Mouse (Mus musculus): ENCODE measurements around the gene Henmt1. TPM values are rescaled to one million over a fixed set of nuclear protein-coding genes. Genes with fewer than 3 reads are reported as not detected.
A peak's percentile ranks its signal among the peaks of the same experiment; 100 is the strongest.

The Henmt1 gene
- polyA plus RNA-seq, 1 experiment from 2014 or later = 1.8 TPM

GRCm38 (mm10) chr3:108940001-108940633 is 444 bp downstream of the Henmt1 start, which contains the start of gene Gm9857:
Gene Gm9857 (minus strand): TSS chr3:108940445.
- H3K4me3 ChIP-seq = peak within 1 kb of the TSS; percentile 41
- peak; percentile 85 for ATAC-seq (ENCODE audit: insufficient number of reproducible peaks, insufficient read depth, low FRiP score, low TSS enrichment, low read depth)
- no peaks in the 10 kb centered on the region for H3K36me3 ChIP-seq
- H3K27ac ChIP-seq = no peak within 1 kb of the TSS
- H3K27me3 ChIP-seq = no peaks in the 10 kb centered on the region
- H3K4me2 ChIP-seq = peak within 1 kb of the TSS; percentile 61
- 0 out of 2 replicates have a peak, but pooled peaks cover 3% of the 10 kb centered on the region for H3K4me1 ChIP-seq
- H3K9ac ChIP-seq = peak within 1 kb of the TSS; percentile 55
- WGBS = 54% methylated on average over 49 of the region's 59 CpGs
- no peaks in the 10 kb centered on the region for H3K9me3 ChIP-seq

- Histone ChIP-seq H3K27me3 (no peaks in the 10 kb centered on the region), H3K4me1 (0 out of 2 replicates have a peak, but pooled peaks cover 3% of the 10 kb centered on the region), H3K9me3 (no peaks in the 10 kb centered on the region), H3K9ac (no peak overlapping the region), H3K27ac (no peak overlapping the region), H3K36me3 (no peaks in the 10 kb centered on the region), H3K4me3 (no peak overlapping the region), H3K4me2 (no peak overlapping the region)
- WGBS = 87% methylated on average over 10 of the region's 10 CpGs
- ATAC-seq (ENCODE audit: insufficient number of reproducible peaks, insufficient read depth, low FRiP score, low TSS enrichment, low read depth) = no peak
These were observed 1.3 kb downstream of the Henmt1 start for GRCm38 (mm10) chr3:108940996-108941395.

- Histone ChIP-seq H3K4me2 (no peak overlapping the region), H3K36me3 (no peaks in the 10 kb centered on the region), H3K9ac (no peak overlapping the region), H3K4me3 (no peak overlapping the region), H3K4me1 (0 out of 2 replicates have a peak, but pooled peaks cover 4% of the 10 kb centered on the region), H3K27ac (no peak overlapping the region), H3K9me3 (no peaks in the 10 kb centered on the region), H3K27me3 (no peaks in the 10 kb centered on the region)
- no peak for ATAC-seq (ENCODE audit: insufficient number of reproducible peaks, insufficient read depth, low FRiP score, low TSS enrichment, low read depth)
These were observed 18.3 kb downstream of the Henmt1 start for GRCm38 (mm10) chr3:108957976-108958375.

GRCm38 (mm10) chr3:108959680-108960295 is 20.1 kb downstream of the Henmt1 start:
- Histone ChIP-seq H3K27me3 (no peaks in the 10 kb centered on the region), H3K4me1 (0 out of 2 replicates have a peak, but pooled peaks cover 4% of the 10 kb centered on the region), H3K4me2 (no peak overlapping the region), H3K36me3 (no peaks in the 10 kb centered on the region), H3K9ac (no peak overlapping the region), H3K9me3 (no peaks in the 10 kb centered on the region), H3K4me3 (no peak overlapping the region), H3K27ac (no peak overlapping the region)
- no peak for ATAC-seq (ENCODE audit: insufficient number of reproducible peaks, insufficient read depth, low FRiP score, low TSS enrichment, low read depth)
- WGBS = 75% methylated on average over 13 of the region's 13 CpGs

- H3K9me3 ChIP-seq = no peaks in the 10 kb centered on the region
- 0 out of 2 replicates have a peak, but pooled peaks cover 4% of the 10 kb centered on the region for H3K4me1 ChIP-seq
- no peak overlapping the region for H3K27ac ChIP-seq
- H3K9ac ChIP-seq = no peak overlapping the region
- no peak for ATAC-seq (ENCODE audit: insufficient number of reproducible peaks, insufficient read depth, low FRiP score, low TSS enrichment, low read depth)
- WGBS = 52% methylated on average over 7 of the region's 7 CpGs
- no peak overlapping the region for H3K4me2 ChIP-seq
- H3K36me3 ChIP-seq = no peaks in the 10 kb centered on the region
- H3K27me3 ChIP-seq = no peaks in the 10 kb centered on the region
- no peak overlapping the region for H3K4me3 ChIP-seq
These were observed 21.6 kb downstream of the Henmt1 start for GRCm38 (mm10) chr3:108961226-108961625.

GRCm38 (mm10) chr3:108961655-108962054 is 22.0 kb downstream of the Henmt1 start:
- Histone ChIP-seq H3K9me3 (no peaks in the 10 kb centered on the region), H3K4me3 (no peak overlapping the region), H3K4me2 (no peak overlapping the region), H3K27me3 (no peaks in the 10 kb centered on the region), H3K9ac (no peak overlapping the region), H3K36me3 (no peaks in the 10 kb centered on the region), H3K27ac (no peak overlapping the region), H3K4me1 (0 out of 2 replicates have a peak, but pooled peaks cover 4% of the 10 kb centered on the region)
- no peak for ATAC-seq (ENCODE audit: insufficient number of reproducible peaks, insufficient read depth, low FRiP score, low TSS enrichment, low read depth)
- 52% methylated on average over 6 of the region's 6 CpGs for WGBS

- Histone ChIP-seq H3K9ac (no peak overlapping the region), H3K4me1 (0 out of 2 replicates have a peak, but pooled peaks cover 4% of the 10 kb centered on the region), H3K27ac (no peak overlapping the region), H3K27me3 (no peaks in the 10 kb centered on the region), H3K36me3 (no peaks in the 10 kb centered on the region), H3K4me2 (no peak overlapping the region), H3K4me3 (no peak overlapping the region), H3K9me3 (no peaks in the 10 kb centered on the region)
- no peak for ATAC-seq (ENCODE audit: insufficient number of reproducible peaks, insufficient read depth, low FRiP score, low TSS enrichment, low read depth)
- 81% methylated on average over 3 of the region's 3 CpGs for WGBS
These were observed 23.6 kb downstream of the Henmt1 start for GRCm38 (mm10) chr3:108963278-108963677.

GRCm38 (mm10) chr3:108963776-108964175 is 24.1 kb downstream of the Henmt1 start:
- WGBS = 79% methylated on average over 3 of the region's 3 CpGs
- H3K27me3 ChIP-seq = no peaks in the 10 kb centered on the region
- H3K4me3 ChIP-seq = no peak overlapping the region
- H3K27ac ChIP-seq = no peak overlapping the region
- H3K9ac ChIP-seq = no peak overlapping the region
- ATAC-seq (ENCODE audit: insufficient number of reproducible peaks, insufficient read depth, low FRiP score, low TSS enrichment, low read depth) = no peak
- H3K36me3 ChIP-seq = no peaks in the 10 kb centered on the region
- no peaks in the 10 kb centered on the region for H3K9me3 ChIP-seq
- H3K4me1 ChIP-seq = 0 out of 2 replicates have a peak, but pooled peaks cover 4% of the 10 kb centered on the region
- H3K4me2 ChIP-seq = no peak overlapping the region

- Histone ChIP-seq H3K4me1 (0 out of 2 replicates have a peak, but pooled peaks cover 4% of the 10 kb centered on the region), H3K27ac (no peak overlapping the region), H3K4me2 (no peak overlapping the region), H3K4me3 (no peak overlapping the region), H3K9ac (no peak overlapping the region), H3K9me3 (no peaks in the 10 kb centered on the region), H3K36me3 (no peaks in the 10 kb centered on the region), H3K27me3 (no peaks in the 10 kb centered on the region)
- WGBS = 76% methylated on average over 7 of the region's 7 CpGs
- ATAC-seq (ENCODE audit: insufficient number of reproducible peaks, insufficient read depth, low FRiP score, low TSS enrichment, low read depth) = no peak
These were observed 24.8 kb downstream of the Henmt1 start for GRCm38 (mm10) chr3:108964361-108965044.

GRCm38 (mm10) chr3:108966051-108966450 is 26.4 kb downstream of the Henmt1 start:
- Histone ChIP-seq H3K27me3 (no peaks in the 10 kb centered on the region), H3K9me3 (no peaks in the 10 kb centered on the region), H3K9ac (no peak overlapping the region), H3K4me1 (0 out of 2 replicates have a peak, but pooled peaks cover 4% of the 10 kb centered on the region), H3K27ac (no peak overlapping the region), H3K4me3 (no peak overlapping the region), H3K4me2 (no peak overlapping the region), H3K36me3 (peaks cover 8% of the 10 kb centered on the region)
- no peak for ATAC-seq (ENCODE audit: insufficient number of reproducible peaks, insufficient read depth, low FRiP score, low TSS enrichment, low read depth)
- 91% methylated on average over 3 of the region's 3 CpGs for WGBS

- no peaks in the 10 kb centered on the region for H3K4me1 ChIP-seq
- H3K36me3 ChIP-seq = peaks cover 47% of the 10 kb centered on the region
- H3K27me3 ChIP-seq = no peaks in the 10 kb centered on the region
- WGBS = 87% methylated on average over 13 of the region's 13 CpGs
- no peaks in the 10 kb centered on the region for H3K9me3 ChIP-seq
- no peak overlapping the region for H3K4me3 ChIP-seq
- H3K4me2 ChIP-seq = no peak overlapping the region
- ATAC-seq (ENCODE audit: insufficient number of reproducible peaks, insufficient read depth, low FRiP score, low TSS enrichment, low read depth) = no peak
- no peak overlapping the region for H3K27ac ChIP-seq
- no peak overlapping the region for H3K9ac ChIP-seq
These were observed 34.4 kb downstream of the Henmt1 start for GRCm38 (mm10) chr3:108973980-108974660.

Data from embryonic facial prominence, embryonic 13.5 days (tissue).